Mouse (Mus musculus): ENCODE measurements around the gene Slf2. TPM values are rescaled to one million over a fixed set of nuclear protein-coding genes. Genes with fewer than 3 reads are reported as not detected.

Gene Slf2
- total and polyA plus RNA-seq, 3 experiments, result 30.2 to 109 (median 35.4) TPM

DNA sequence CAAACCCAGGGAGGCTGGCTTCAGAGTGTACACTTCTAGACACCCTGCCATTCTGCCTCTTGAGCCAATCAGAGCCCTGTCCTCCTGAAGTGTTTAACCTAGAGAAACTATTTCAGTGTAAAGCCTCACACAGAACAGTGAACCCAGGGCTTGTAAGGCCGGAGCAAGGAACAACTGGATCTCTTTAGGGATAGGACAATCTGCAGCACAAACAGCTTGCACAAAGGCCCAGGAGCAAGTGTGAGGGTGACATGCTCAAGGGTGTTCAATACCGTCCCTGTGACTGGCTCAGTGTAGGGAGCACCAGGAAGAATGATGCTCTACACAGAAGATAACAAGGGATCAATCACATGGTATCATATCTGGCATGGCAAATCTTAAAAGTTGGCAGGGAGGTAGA, 8.4 kb upstream of the Slf2 start:
- H3K4me3 ChIP-seq (ENCODE audit: control insufficient read depth in 1 of 2, insufficient read depth in 1 of 2, low read depth in 2 of 2, low read length in 2 of 2), result no peak overlapping the region
- no peaks in the 10 kb centered on the region for H3K9me3 ChIP-seq (replicated peaks; ENCODE audit: insufficient read depth, low read length)
- peaks cover 0 to 4% of the 10 kb centered on the region in 2 experiments; a peak in 3 of 4 replicates for H3K4me1 ChIP-seq (ENCODE audit: control insufficient read depth in 1 of 2, insufficient read depth in 2 of 2, low read length in 2 of 2)
- no peaks in the 10 kb centered on the region for H3K79me2 ChIP-seq (ENCODE audit: control insufficient read depth, insufficient read depth, low read length, poor library complexity)
- no peak for TF ChIP-seq CTCF (IDR thresholded peaks at IDR 0.05 in 2 of 3, conservative IDR thresholded peaks at IDR 0.05 in 1 of 3; ENCODE audit: control insufficient read depth in 1 of 3, insufficient read depth in 1 of 3, low read depth in 2 of 3, low read length in 3 of 3, poor library complexity in 1 of 3, severe bottlenecking in 1 of 3)
- no peak for TF ChIP-seq EP300 (IDR thresholded peaks at IDR 0.05; ENCODE audit: low read depth in 1 of 2, low read length in 2 of 2)
- TF ChIP-seq TCF12 (IDR thresholded peaks at IDR 0.05; ENCODE audit: low read depth, low read length), result no peak
- no peak for TF ChIP-seq RAD21 (IDR thresholded peaks at IDR 0.05; ENCODE audit: low read depth, low read length)
- TF ChIP-seq KAT2A (conservative IDR thresholded peaks at IDR 0.05; ENCODE audit: low read depth, low read length), result no peak
- no peak for TF ChIP-seq SIN3A (IDR thresholded peaks at IDR 0.05; ENCODE audit: low read length)
- no peak for TF ChIP-seq POLR2AphosphoS2 (IDR thresholded peaks at IDR 0.05; ENCODE audit: low read length)
- no peak for TF ChIP-seq ZKSCAN1 (IDR thresholded peaks at IDR 0.05; ENCODE audit: low read depth, low read length)
- no peak overlapping the region for H3K27ac ChIP-seq (ENCODE audit: control insufficient read depth, low read depth, low read length)
- peaks cover 0 to 3% of the 10 kb centered on the region in 2 experiments; a peak in 1 of 4 replicates for H3K36me3 ChIP-seq (ENCODE audit: control insufficient read depth in 1 of 2, insufficient read depth in 2 of 2, low read length in 2 of 2)
- no peak overlapping the region for H3K9ac ChIP-seq (ENCODE audit: control insufficient read depth, low read depth, low read length, poor library complexity, severe bottlenecking)
- no peak for DNase-seq (ENCODE audit: low read depth, low spot score)
- H3K27me3 ChIP-seq (ENCODE audit: control insufficient read depth in 1 of 2, insufficient read depth in 2 of 2, low read length in 2 of 2), result peaks cover 15 to 17% of the 10 kb centered on the region in 2 experiments

DNA sequence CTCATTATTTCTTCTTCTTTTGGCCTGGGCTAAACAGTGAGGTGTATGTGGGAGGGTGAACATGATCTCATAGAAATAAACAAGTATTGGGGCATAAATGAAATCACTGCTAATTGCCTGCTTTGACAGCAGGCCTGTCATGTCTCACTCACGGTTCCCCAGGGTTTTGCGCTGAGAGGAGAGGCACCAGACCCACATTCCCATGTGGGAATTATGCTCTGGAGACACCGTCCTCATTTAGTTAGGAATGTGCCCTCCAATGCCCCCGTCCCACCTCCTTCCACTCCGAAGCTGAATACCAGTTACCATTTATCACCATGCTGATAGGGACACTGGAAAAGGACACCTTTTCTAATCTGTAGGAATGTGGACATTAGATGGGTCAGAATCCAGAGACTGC, 6.3 kb upstream of the Slf2 start:
- no peaks in the 10 kb centered on the region for H3K9me3 ChIP-seq (replicated peaks; ENCODE audit: insufficient read depth, low read length)

DNA sequence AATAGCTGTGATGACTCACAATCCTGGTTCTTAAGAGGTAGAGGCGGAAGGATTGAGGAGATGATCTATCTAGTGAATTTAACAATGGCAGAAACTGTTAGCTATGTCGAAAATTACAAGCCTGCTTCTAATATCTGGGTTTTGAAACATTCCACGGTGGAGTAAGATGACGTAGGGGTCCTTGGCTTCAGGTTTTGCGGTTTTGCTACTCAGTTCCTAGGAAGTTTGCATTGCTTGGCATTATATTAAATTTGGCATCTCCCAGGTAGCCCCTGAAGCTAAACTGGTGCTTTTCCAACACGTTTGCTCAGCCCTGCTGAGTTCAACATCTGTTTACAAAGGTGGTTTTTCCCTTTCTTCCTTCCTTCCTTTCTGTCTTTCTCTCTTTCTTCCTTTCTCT, 4.2 kb upstream of the Slf2 start:
- H3K9ac ChIP-seq (ENCODE audit: control insufficient read depth, low read depth, low read length, poor library complexity, severe bottlenecking), result no peak overlapping the region
- no peak overlapping the region for H3K27ac ChIP-seq (ENCODE audit: control insufficient read depth, low read depth, low read length)
- peaks cover 0 to 27% of the 10 kb centered on the region in 2 experiments; a peak in 2 of 4 replicates for H3K36me3 ChIP-seq (ENCODE audit: control insufficient read depth in 1 of 2, insufficient read depth in 2 of 2, low read length in 2 of 2)
- H3K79me2 ChIP-seq (ENCODE audit: control insufficient read depth, insufficient read depth, low read length, poor library complexity), result peaks cover 7% of the 10 kb centered on the region
- H3K4me1 ChIP-seq (ENCODE audit: control insufficient read depth in 1 of 2, insufficient read depth in 2 of 2, low read length in 2 of 2), result peaks cover 8 to 24% of the 10 kb centered on the region in 2 experiments
- TF ChIP-seq MYB (IDR thresholded peaks at IDR 0.05; ENCODE audit: low read depth, low read length), result no peak
- TF ChIP-seq EP300 (IDR thresholded peaks at IDR 0.05; ENCODE audit: low read depth in 1 of 2, low read length in 2 of 2), result no peak
- no peak for TF ChIP-seq POLR2AphosphoS5 (IDR thresholded peaks at IDR 0.05; ENCODE audit: borderline replicate concordance, low read depth, low read length)
- no peak for TF ChIP-seq UBTF (IDR thresholded peaks at IDR 0.05; ENCODE audit: borderline replicate concordance, insufficient read depth, low read depth, low read length)
- TF ChIP-seq CTCF (IDR thresholded peaks at IDR 0.05 in 2 of 3, conservative IDR thresholded peaks at IDR 0.05 in 1 of 3; ENCODE audit: control insufficient read depth in 1 of 3, insufficient read depth in 1 of 3, low read depth in 2 of 3, low read length in 3 of 3, poor library complexity in 1 of 3, severe bottlenecking in 1 of 3), result no peak
- TF ChIP-seq MAX (IDR thresholded peaks at IDR 0.05; ENCODE audit: low read length), result no peak
- no peak for TF ChIP-seq TAL1 (IDR thresholded peaks at IDR 0.05; ENCODE audit: low read length)
- no peak for TF ChIP-seq KAT2A (conservative IDR thresholded peaks at IDR 0.05; ENCODE audit: low read depth, low read length)
- TF ChIP-seq JUND (IDR thresholded peaks at IDR 0.05; ENCODE audit: low read depth, low read length), result no peak
- TF ChIP-seq GABPA (IDR thresholded peaks at IDR 0.05; ENCODE audit: low read depth, low read length), result no peak
- no peak for DNase-seq (ENCODE audit: low read depth, low spot score)
- H3K9me3 ChIP-seq (replicated peaks; ENCODE audit: insufficient read depth, low read length), result no peaks in the 10 kb centered on the region
- H3K4me3 ChIP-seq (ENCODE audit: control insufficient read depth in 1 of 2, insufficient read depth in 1 of 2, low read depth in 2 of 2, low read length in 2 of 2), result no peak overlapping the region
- peaks cover 7 to 11% of the 10 kb centered on the region in 2 experiments for H3K27me3 ChIP-seq (ENCODE audit: control insufficient read depth in 1 of 2, insufficient read depth in 2 of 2, low read length in 2 of 2)

More for the DNA sequence above, 6.3 kb upstream of the Slf2 start:
- peaks cover 8 to 23% of the 10 kb centered on the region in 2 experiments for H3K4me1 ChIP-seq (ENCODE audit: control insufficient read depth in 1 of 2, insufficient read depth in 2 of 2, low read length in 2 of 2)
- no peaks in the 10 kb centered on the region for H3K79me2 ChIP-seq (ENCODE audit: control insufficient read depth, insufficient read depth, low read length, poor library complexity)
- no peak for DNase-seq (ENCODE audit: low read depth, low spot score)
- H3K27me3 ChIP-seq (ENCODE audit: control insufficient read depth in 1 of 2, insufficient read depth in 2 of 2, low read length in 2 of 2), result peaks cover 13 to 14% of the 10 kb centered on the region in 2 experiments
- H3K9ac ChIP-seq (ENCODE audit: control insufficient read depth, low read depth, low read length, poor library complexity, severe bottlenecking), result no peak overlapping the region
- no peak overlapping the region for H3K4me3 ChIP-seq (ENCODE audit: control insufficient read depth in 1 of 2, insufficient read depth in 1 of 2, low read depth in 2 of 2, low read length in 2 of 2)
- no peak for TF ChIP-seq MAZ (IDR thresholded peaks at IDR 0.05; ENCODE audit: low read depth, low read length)
- no peak for TF ChIP-seq TCF12 (IDR thresholded peaks at IDR 0.05; ENCODE audit: low read depth, low read length)
- TF ChIP-seq CHD1 (IDR thresholded peaks at IDR 0.05; ENCODE audit: low read depth, low read length), result no peak
- TF ChIP-seq NELFE (IDR thresholded peaks at IDR 0.05; ENCODE audit: low read depth, low read length), result no peak
- no peak for TF ChIP-seq POLR2A (IDR thresholded peaks at IDR 0.05; ENCODE audit: control insufficient read depth in 1 of 2, insufficient read depth in 1 of 2, low read depth in 1 of 2, low read length in 2 of 2, poor library complexity in 1 of 2)
- no peak for TF ChIP-seq MAFK (IDR thresholded peaks at IDR 0.05; ENCODE audit: borderline replicate concordance, low read depth, low read length)
- TF ChIP-seq KAT2A (conservative IDR thresholded peaks at IDR 0.05; ENCODE audit: low read depth, low read length), result no peak
- H3K27ac ChIP-seq (ENCODE audit: control insufficient read depth, low read depth, low read length), result no peak overlapping the region
- H3K36me3 ChIP-seq (ENCODE audit: control insufficient read depth in 1 of 2, insufficient read depth in 2 of 2, low read length in 2 of 2), result peaks cover 0 to 25% of the 10 kb centered on the region in 2 experiments; a peak in 2 of 4 replicates

Measured in MEL (cell line).